Mouse (Mus musculus) myocyte (in vitro differentiated cells): ENCODE measurements at regions not wholly inside any gene's neighbourhood (a gene's known extent, or its start where the extent isn't known, plus 50 kb on each side); places are given as distances from the start of the nearest gene placed in this dataset.

Experiments
- H3K27me3 ChIP-seq: one replicate; pipeline ENCODE4 v1.6.1; 2011; ENCODE audit not compliant: control insufficient read depth, insufficient read depth, insufficient read length
- H3K36me3 ChIP-seq: one replicate; pipeline ENCODE4 v1.6.1; 2011; ENCODE audit not compliant: control insufficient read depth, insufficient read depth
- H3K4me2 ChIP-seq: one replicate; pipeline ENCODE4 v1.6.1; 2011; ENCODE audit warnings: low read depth, control low read depth
- H3K4me3 ChIP-seq: one replicate; pipeline ENCODE4 v1.5.1; 2011; ENCODE audit warnings: mild to moderate bottlenecking, control low read depth, moderate library complexity
- H3K79me2 ChIP-seq: one replicate; pipeline ENCODE4 v1.6.1; 2011; ENCODE audit not compliant: control insufficient read depth, insufficient read depth
- H3ac ChIP-seq: one replicate; pipeline ENCODE4 v1.6.1; 2011; ENCODE audit not compliant: control insufficient read depth, insufficient read length
- CEBPB ChIP-seq: IDR thresholded peaks from 2 replicates; pipeline ENCODE4 v1.6.1; 2011; ENCODE audit warnings: mild to moderate bottlenecking, moderate library complexity; ENCODE audit not compliant: poor library complexity, insufficient read depth, severe bottlenecking
- E2F4 ChIP-seq: IDR thresholded peaks from one replicate; pipeline ENCODE4 v1.6.1; 2011; ENCODE audit warnings: mild to moderate bottlenecking, control low read depth, moderate library complexity; ENCODE audit not compliant: insufficient read depth
- MAX ChIP-seq: IDR thresholded peaks from one replicate; pipeline ENCODE4 v1.6.1; 2011; ENCODE audit warnings: low read depth, mild to moderate bottlenecking, control low read depth
- MYOD1 ChIP-seq, 3 experiments: IDR thresholded peaks; one replicate each; pipeline ENCODE4 v1.6.1; 2011; ENCODE audit warnings: control low read depth in 2 of 3, low read depth in 2 of 3, mild to moderate bottlenecking in 2 of 3, moderate library complexity in 1 of 3; ENCODE audit not compliant: insufficient read length in 2 of 3, control insufficient read depth in 1 of 3
- MYOG ChIP-seq, 3 experiments: IDR thresholded peaks; one replicate each; pipeline ENCODE4 v1.6.1; 2011; ENCODE audit warnings: control low read depth in 2 of 3, low read depth in 2 of 3, mild to moderate bottlenecking in 2 of 3; ENCODE audit not compliant: insufficient read length in 2 of 3, control insufficient read depth in 1 of 3, insufficient read depth in 1 of 3
- POLR2A ChIP-seq: IDR thresholded peaks from one replicate; pipeline ENCODE4 v1.6.1; 2011; ENCODE audit warnings: low read depth, mild to moderate bottlenecking, control low read depth, moderate library complexity; ENCODE audit not compliant: insufficient read length
- POLR2AphosphoS2 ChIP-seq: IDR thresholded peaks from one replicate; pipeline ENCODE4 v1.6.1; 2011; ENCODE audit warnings: low read depth, control low read depth; ENCODE audit not compliant: insufficient read length
- REST ChIP-seq: IDR thresholded peaks from one replicate; pipeline ENCODE4 v1.6.1; 2011; ENCODE audit warnings: mild to moderate bottlenecking, control low read depth, moderate library complexity; ENCODE audit not compliant: insufficient read depth, insufficient read length
- SRF ChIP-seq: IDR thresholded peaks from one replicate; pipeline ENCODE4 v1.6.1; 2011; ENCODE audit warnings: low read depth; ENCODE audit not compliant: control insufficient read depth, insufficient read length
- TCF12 ChIP-seq: IDR thresholded peaks from one replicate; pipeline ENCODE4 v1.6.1; 2011; ENCODE audit warnings: mild to moderate bottlenecking, control low read depth; ENCODE audit not compliant: poor library complexity, insufficient read depth, severe bottlenecking
- TCF3 ChIP-seq: IDR thresholded peaks from one replicate; pipeline ENCODE4 v1.6.1; 2011; ENCODE audit warnings: low read depth, control low read depth; ENCODE audit not compliant: insufficient read length
- USF1 ChIP-seq: IDR thresholded peaks from one replicate; pipeline ENCODE4 v1.6.1; 2011; ENCODE audit warnings: low read depth, mild to moderate bottlenecking, control low read depth, moderate library complexity

DNA sequence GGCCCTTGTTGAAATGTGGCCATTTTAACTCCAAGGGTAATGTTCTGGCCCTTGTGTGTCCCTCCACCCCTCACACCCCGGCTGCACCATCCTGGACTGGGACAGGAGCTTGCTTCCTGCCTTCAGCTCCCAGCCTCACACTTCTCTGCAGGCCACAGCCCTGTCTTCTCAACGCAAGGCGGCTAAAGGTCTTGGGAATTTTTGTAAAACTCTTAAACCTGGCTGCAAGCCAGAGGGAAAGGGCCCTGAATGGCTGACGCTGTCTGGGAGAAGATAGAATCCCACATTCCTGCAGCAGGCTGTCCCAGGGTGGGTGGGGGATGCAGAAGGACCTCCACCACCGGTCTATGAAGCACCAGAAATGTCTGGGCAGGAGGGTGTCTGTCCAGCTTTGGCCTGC lies 156.3 kb upstream of the Gm26897 start:
- TF ChIP-seq MYOG (IDR thresholded peaks at IDR 0.05; ENCODE audit: control insufficient read depth in 1 of 3, insufficient read depth in 1 of 3, insufficient read length in 2 of 3, low read depth in 2 of 3), result no peak
- no peak for TF ChIP-seq USF1
- Histone ChIP-seq H3K4me3 (no peak overlapping the region), H3K79me2 (no peaks in the 10 kb centered on the region), H3K27me3 (peaks cover 47% of the 10 kb centered on the region), H3K4me2 (no peak overlapping the region), H3ac (no peak overlapping the region), H3K36me3 (no peaks in the 10 kb centered on the region)

DNA sequence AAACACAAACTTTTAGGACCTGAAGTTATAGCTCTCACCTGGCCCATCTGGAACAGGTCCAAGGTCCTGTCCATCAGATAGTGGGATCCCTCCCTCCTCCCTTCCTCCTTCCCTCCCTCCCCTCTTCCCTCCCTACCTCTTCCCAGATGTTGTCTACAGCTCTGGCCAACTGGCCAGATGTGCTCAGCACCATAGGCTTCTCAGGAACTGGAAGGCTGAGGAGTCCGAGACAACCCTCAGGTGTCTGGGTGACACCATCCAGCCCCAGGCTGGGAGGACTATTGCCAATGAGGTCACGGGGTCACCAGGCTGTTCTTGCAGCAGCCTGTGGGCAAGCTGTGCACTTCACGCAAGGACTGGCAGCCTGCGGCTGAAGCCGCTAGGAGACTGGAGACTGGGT lies 155.6 kb upstream of the Gm26897 start:
- TF ChIP-seq CEBPB, result no peak
- TF ChIP-seq MAX, result no peak
- no peak for TF ChIP-seq MYOG (IDR thresholded peaks at IDR 0.05; ENCODE audit: control insufficient read depth in 1 of 3, insufficient read depth in 1 of 3, insufficient read length in 2 of 3, low read depth in 2 of 3)
- TF ChIP-seq TCF3, result no peak
- TF ChIP-seq POLR2A, result no peak
- no peak for TF ChIP-seq E2F4
- TF ChIP-seq USF1, result no peak
- no peak for TF ChIP-seq MYOD1 (IDR thresholded peaks at IDR 0.05; ENCODE audit: control insufficient read depth in 1 of 3, insufficient read length in 2 of 3, low read depth in 2 of 3)
- TF ChIP-seq SRF, result no peak
- no peak for TF ChIP-seq REST
- no peak for TF ChIP-seq TCF12
- TF ChIP-seq POLR2AphosphoS2, result no peak
- Histone ChIP-seq H3K4me3 (no peak overlapping the region), H3K27me3 (peaks cover 45% of the 10 kb centered on the region)

DNA sequence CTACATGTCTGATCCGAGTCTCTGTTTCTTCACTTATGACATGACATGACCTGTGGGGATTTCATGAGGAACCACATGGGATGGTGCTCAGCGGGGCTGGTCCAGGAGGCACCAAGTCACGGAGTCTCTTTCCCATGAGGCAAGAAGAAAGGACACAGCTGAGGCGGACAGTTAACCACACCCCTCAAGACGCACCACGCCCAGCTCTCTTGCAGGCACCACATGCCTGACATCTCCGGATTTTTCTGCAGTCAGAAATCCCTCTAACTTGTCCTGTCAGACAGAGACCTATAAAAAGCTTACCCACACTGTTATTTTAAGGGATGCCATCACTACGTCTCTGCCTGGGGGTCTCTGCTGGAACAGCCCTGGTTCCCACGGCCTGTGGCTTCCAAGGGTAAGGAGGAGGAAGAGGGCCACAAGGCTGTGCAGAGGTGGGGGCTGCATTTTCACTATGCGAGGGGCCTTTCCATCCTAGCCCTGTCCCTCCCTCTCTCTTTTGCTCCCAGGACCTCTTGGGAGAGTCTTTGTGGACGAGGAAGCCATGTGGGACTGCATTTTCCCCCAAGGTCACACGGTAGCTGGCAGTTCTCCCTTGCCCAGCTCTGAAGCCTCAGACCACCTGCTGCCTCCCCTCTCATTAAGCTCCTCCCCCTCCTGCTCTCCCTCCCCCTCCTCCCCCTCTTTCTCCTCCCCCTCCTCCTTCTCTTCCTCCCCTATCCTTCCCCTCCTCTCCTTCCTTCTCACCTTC lies 154.6 kb upstream of the Gm26897 start:
- Histone ChIP-seq H3K36me3 (no peaks in the 10 kb centered on the region), H3K27me3 (peaks cover 44% of the 10 kb centered on the region), H3K79me2 (no peaks in the 10 kb centered on the region), H3K4me2 (no peak overlapping the region), H3ac (no peak overlapping the region), H3K4me3 (no peak overlapping the region)
- TF ChIP-seq SRF (no peak), TCF12 (no peak), MYOG (IDR thresholded peaks at IDR 0.05; ENCODE audit: control insufficient read depth in 1 of 3, insufficient read depth in 1 of 3, insufficient read length in 2 of 3, low read depth in 2 of 3) (no peak)

More for the DNA sequence above, 155.6 kb upstream of the Gm26897 start:
- Histone ChIP-seq H3ac (no peak overlapping the region), H3K36me3 (no peaks in the 10 kb centered on the region), H3K4me2 (no peak overlapping the region), H3K79me2 (no peaks in the 10 kb centered on the region)

DNA sequence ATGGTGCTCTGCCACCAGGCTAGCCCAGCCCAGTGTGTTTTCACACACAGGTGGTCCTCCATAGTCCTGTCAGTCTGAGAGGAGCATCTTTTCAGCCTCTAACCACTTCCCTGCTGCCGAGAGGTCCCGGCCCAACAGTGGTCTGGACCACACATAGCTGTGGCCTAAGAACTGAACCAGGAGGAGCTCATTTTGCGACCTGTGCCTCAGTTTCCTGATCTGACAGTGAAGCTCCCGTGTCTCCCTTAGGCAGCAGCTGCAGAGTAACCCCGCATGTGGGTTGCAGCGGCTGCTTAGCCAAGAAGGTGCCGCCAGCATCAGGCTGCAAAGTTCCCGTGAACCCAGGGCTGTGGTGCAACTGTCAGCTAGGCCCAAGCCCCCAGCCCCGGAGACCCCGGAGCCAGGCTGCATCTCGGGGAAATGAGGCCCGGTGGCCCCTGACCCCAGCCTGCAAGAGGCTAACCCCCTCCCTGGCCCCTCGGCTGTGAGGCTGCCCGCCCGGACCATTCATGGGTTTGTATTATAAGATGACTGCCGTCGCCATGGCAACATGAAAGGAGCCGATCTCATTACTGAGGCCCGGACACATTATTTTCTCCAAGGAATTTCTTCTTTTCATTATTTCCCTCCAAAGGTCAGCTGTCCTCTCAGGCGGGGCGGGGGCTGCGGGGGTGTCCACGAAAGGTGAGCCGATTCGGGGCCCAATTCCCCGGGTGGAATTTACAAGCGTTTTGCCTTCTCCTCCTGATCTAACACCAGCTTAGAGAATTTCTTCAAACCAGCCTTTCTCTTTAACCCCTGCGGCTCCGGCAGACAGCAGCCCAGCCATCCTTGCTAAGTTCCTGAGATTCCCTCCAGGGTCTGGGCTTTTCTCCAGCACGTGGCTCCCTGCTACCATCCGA lies 152.6 kb upstream of the Gm26897 start:
- Histone ChIP-seq H3K4me3 (no peak overlapping the region), H3K36me3 (no peaks in the 10 kb centered on the region), H3K79me2 (no peaks in the 10 kb centered on the region), H3K4me2 (no peak overlapping the region), H3ac (no peak overlapping the region), H3K27me3 (peaks cover 39% of the 10 kb centered on the region)
- TF ChIP-seq POLR2A (no peak), POLR2AphosphoS2 (no peak), TCF3 (no peak), USF1 (no peak), E2F4 (no peak), CEBPB (no peak)

DNA sequence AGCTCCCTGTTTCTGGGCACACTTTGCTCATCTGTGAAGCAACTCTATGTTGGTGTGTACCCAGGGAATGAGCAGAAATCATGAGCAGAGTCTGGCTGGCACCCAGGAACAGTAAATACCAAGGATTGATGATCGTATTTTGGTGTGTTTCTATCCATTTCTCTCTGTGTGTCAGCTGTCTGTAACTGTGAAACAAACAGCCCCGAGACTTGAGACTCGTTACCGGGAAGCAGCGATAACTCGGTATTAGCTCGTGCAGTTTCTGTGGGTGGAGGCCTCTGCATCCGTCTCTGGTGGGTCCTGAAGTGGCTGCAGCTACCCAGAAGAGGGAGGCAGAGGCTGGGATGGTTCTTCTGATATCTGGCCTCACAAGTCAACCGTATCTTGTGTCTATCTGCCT lies 151.7 kb upstream of the Gm26897 start:
- H3K36me3 ChIP-seq, result no peaks in the 10 kb centered on the region
- no peak overlapping the region for H3ac ChIP-seq
- no peak overlapping the region for H3K4me3 ChIP-seq
- no peaks in the 10 kb centered on the region for H3K79me2 ChIP-seq
- peaks cover 39% of the 10 kb centered on the region for H3K27me3 ChIP-seq
- H3K4me2 ChIP-seq, result no peak overlapping the region
- TF ChIP-seq USF1, result no peak
- no peak for TF ChIP-seq POLR2A
- no peak for TF ChIP-seq CEBPB
- TF ChIP-seq MYOD1 (IDR thresholded peaks at IDR 0.05; ENCODE audit: control insufficient read depth in 1 of 3, insufficient read length in 2 of 3, low read depth in 2 of 3), result no peak
- TF ChIP-seq E2F4, result no peak
- TF ChIP-seq REST, result no peak
- TF ChIP-seq MAX, result no peak
- no peak for TF ChIP-seq POLR2AphosphoS2
- no peak for TF ChIP-seq TCF3
- no peak for TF ChIP-seq TCF12
- no peak for TF ChIP-seq SRF
- no peak for TF ChIP-seq MYOG (IDR thresholded peaks at IDR 0.05; ENCODE audit: control insufficient read depth in 1 of 3, insufficient read depth in 1 of 3, insufficient read length in 2 of 3, low read depth in 2 of 3)
